Mouse (Mus musculus) urinary bladder, postnatal 36 days (tissue): ENCODE results near the gene Asic1.

Experiments
- DNase-seq, 2 experiments: peaks; one replicate each; pipeline ENCODE4 v3.0.0; 2022; ENCODE audit warnings: low spot score in 2 of 2, mixed read lengths in 1 of 2

Gene Asic1

DNA sequence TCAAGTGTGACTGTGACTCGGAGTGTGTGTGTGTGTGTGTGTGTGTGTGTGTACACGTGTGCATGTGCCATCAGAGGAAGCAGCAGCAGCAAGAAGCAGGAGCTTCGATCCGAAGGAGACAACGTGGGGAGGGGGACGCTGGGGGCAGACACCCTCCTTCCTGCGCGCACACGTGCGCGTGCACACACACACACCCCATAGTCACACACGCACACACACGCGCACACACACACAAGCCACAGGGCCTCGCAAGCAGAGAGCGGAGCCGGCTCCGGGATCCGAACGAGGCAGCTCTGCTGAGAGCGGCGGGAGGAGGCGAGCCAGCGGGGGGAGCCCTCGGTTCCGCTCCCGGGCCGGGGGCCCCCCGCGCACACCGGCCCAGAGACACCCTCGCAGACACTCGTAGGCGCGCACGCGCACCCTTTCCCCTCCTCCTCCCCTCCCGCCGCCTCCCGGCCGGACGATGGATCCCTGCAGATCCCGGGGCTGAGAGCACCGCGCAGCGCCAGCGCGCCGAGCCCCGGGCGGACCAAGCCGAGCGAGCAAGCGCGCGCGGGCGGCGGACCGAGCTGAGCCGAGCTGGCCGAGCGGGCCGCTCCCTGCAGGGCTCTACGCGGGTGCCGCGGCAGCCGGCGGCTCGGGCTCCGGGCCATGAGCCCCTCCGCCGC lies at the start of gene Asic1:
Gene Asic1 (plus strand): TSS at position 215 of the 668 bp plus-strand sequence.
- peak; percentile 46 to 69 for DNase-seq

DNA sequence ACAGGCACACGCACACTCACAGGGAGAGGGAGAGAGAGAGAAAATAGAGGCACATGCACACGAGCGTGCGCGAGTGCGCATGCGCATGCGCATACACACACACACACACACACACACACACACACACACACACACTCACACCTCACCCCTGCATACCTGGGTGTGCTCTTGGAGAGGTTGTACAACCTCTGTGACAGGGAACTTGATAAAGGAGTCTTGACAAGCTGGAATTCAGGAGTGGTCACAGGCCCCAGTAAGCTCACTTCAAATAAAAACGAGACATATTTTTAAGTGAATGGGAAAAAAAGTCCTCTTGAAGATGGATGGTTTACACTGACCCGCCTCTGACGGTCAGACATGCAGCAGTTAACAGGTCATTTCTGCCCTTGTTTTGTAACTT lies 48.1 kb upstream of the Asic1 start:
- DNase-seq: no peak

DNA sequence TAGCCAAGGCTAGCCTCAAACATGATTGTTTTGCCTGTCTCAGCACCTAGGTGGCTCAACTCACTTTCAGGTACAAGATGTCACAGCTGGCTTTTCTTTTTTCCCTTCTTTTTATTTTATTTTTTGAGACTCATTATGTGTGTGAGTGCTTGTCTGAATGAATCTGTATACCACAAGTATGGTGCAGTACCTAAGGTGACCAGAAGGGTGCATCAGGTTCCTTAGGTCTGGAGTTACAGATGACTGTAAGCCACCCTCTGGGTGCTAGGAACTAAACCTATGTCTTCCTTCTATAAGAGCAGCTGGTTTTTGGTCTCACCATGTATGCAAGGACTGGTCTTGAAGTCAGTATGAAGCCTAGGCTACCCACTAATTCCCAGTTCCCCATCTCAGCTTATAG lies 38.5 kb upstream of the Asic1 start:
- DNase-seq: no peak

DNA sequence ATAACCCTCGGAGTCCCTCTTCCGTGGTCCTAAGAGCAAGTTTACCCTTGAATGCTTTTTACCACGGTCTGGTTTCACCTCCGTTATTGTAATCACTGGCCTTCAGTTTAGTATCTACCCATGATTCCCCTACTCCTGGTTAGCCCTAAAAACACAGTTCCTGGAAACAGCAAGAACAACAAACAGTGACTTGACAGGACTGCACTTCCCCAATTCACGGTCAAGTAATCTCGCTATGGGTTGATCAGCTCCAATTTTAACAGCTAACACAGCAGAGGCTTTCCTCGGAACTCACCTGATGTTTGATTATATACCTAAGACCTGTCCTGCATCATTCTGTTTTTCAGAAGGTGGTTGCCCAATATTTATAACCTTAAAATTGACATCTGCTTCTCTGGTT lies 35.5 kb upstream of the Asic1 start:
- DNase-seq: no peak

DNA sequence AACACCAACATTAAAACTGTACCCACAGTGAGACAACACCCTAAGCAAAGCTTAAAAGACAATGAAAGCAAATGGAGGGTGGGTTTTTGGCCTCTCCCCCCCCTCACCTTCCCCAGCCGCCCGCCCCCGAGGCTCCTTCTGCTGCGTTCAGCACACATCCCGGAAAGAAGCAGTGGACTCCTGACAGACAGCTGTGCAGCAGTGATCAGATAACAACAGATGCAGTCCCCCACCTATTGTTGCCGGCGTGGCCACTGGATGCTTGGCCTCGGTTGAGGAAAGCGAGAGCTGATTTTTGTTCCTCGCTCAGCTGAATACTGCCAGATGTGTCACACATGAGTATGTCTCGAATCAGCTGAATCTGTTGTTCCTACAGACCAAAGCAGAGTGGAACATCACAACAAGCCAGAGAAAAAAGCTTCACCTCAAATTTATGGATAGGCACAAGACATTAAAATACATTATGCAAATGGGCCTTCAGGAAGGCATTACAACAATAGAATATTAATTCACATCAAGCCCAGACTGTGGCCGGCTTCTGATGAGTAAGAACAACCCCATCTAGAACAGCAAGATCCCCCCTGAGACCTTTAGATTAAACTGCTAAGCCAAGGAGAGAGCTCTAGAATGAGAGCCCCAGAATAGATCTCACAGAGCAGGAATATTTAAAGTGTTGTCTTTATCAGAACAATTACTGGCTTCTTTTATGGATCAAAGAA lies 32.6 kb upstream of the Asic1 start:
- no peak for DNase-seq

DNA sequence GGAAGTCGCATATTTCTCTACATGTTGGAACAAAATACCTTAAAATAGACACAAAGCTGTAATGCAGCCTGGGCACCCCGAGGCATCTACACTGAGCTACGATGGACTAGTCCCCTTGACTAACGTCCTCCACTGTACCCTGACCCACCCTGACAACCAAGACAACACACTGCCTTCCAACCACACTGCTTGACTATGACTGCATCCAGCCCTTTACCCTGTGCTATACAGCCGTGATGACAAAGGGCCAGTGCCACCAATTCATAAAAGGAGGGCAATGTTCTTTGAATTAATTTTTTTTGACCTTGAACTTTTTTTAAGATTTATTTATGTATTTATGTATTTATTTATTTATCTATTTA lies 32.1 kb upstream of the Asic1 start:
- no peak for DNase-seq

DNA sequence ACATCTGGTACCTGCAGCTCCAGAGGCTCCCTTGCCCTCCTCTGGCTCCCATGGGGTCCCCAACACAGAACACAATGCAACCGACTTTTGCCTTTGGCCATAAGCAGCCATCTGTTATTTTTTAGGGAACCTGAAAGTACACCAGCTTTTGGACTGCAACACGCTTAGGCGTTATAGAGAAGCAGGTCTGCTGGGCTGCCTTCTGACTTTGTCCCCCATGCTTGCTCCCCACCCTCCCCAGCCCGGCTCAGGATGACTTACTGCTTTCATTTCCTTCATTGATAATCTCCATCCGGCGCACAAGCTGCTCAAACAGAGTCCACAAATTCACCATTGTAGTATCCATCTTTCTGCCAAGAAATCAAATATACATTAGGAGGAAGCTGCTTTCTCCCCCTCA lies 27.5 kb upstream of the Asic1 start:
- DNase-seq: no peak

DNA sequence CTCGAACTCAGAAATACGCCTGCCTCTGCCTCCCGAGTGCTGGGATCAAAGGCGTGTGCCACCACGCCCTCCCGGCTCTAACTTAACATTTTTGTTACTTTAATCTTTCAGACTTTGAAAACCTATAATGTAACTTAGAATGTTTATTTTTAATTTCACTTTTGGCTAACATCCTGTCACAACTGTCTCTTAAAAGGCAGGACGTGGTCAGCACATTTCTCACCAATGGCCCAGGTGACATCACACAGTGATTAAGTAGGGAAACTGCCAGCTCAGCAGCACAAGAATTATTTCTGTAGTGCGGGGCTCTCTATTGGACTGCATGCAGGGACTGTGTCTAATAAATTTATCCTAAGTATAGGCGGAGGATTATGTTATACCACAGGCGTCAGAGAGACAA lies 26.3 kb upstream of the Asic1 start:
- DNase-seq: no peak

DNA sequence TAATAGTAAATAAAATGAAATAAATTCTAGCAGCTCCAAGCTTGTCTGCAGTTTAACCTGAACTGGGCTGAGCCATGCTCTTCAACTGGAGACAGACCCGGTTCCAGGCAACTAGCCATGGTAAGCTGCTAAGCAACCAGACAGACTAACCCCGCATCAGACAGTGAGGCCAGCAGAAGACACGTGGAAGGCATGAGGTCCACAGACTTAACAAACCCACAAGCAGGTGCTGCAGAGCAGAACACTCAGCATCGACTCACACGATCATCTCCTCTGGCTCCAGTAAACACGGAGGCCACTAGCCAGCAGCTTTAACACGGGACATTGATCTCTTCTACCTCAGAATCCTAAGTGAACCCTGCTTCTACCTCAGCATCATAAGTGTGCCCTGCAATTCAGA lies 25.4 kb upstream of the Asic1 start:
- DNase-seq: no peak

DNA sequence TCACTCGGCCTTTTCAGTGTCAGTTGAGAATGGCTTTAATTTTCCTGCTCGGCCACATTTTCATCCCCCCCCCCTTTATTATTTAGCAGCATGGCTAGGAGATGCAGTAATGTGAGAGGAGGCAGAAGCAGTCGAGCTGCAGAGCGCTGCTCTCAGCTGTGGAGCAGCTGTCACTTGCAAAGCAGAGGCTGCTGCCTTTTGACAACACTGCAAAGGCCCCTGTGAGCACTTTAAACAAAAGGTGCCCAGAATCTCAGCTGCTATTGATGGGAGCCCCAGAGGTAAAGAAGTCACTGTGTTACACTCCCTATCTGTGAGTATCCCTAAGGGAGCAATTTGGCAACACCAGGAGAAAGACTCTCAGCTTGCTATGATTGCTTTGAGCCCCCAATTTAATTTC lies 21.8 kb upstream of the Asic1 start:
- no peak for DNase-seq

DNA sequence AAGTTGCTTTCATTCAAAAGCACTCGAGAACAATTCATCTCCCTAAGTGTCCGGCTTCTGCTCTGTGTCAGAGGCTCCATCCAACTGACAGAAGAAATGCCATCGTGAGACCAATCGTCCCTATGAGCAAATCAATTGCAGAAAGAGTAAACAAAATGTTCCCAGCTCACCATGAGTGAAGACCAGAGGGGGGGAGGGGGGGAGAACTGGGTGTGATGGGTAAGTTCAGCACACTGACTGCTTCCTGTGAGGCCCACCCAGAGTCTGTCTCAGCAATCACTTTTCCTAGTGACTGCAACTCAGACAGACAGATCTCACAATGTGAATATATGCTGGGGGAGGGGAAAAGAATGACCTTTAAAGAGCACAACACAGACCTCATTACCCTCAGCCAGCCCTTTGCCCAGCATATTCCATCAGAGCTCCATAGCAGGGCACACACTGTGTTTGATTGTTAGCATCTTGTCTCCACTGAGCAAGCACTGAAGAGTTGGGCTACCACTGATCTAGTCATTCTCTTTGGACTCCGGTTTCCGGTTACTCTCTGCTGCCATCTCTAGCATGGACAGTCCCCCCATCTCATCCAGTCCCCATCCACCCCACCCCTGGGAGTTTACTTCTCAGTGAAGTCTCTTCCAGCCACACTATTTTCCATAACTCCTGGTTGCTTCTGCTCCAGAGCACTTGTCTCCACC lies 21.0 kb upstream of the Asic1 start:
- no peak for DNase-seq

DNA sequence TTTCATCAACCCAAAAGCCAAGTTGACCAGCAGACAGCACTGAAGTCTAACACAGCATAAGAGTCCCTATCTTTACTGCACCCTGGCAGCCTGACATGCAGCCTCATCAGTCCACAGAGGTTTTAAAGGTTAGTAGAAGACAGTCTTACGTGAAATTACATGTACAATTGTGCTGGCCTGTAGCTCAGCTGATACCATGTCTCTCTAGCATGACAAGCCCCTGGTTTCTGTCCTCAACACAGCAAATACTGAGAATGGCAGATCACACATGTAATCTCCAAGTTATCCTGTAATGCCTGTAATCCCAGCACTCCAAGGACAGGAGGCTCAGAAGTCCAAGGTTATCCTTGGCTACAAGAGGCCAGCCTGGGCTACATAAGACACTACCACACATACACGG lies 19.9 kb upstream of the Asic1 start:
- no peak for DNase-seq

DNA sequence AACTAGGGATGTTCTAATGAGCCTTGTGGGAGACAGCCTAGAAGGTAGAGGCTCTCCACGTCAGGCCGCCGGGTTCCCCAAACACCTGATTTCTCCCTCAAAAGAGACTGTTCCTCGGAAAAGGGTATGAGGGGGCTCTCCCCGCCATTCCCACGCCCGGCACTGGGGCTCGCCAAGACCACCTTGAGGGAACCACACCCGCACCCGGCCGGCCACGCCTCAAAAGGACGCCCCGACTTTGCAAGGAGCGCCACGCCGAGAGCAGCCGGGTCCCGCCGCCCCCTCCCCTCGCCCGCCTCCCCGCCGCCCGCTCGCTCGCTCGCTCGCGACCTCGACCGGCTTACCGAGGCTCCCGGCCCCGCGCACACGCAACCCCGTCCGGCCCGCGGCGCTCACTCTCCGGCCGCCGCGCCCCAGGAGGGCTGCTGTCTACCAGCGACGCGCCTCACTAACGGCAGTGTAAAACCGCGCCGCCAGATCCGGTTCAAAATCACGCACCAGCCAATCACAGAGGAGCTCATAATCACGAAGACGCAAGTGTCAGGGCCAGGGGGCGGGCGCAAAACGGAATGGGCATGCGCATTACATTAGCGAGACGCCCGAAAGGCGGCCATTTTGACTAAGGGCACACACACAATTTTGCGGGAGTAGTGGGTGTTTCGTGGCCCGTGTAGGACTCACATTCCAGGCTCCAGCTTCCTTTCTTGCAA lies 18.9 kb upstream of the Asic1 start, which contains the start of gene Racgap1:
Gene Racgap1 (minus strand): TSS at position 494 of the 710 bp plus-strand sequence.
- peak; percentile 95 to 97 for DNase-seq

DNA sequence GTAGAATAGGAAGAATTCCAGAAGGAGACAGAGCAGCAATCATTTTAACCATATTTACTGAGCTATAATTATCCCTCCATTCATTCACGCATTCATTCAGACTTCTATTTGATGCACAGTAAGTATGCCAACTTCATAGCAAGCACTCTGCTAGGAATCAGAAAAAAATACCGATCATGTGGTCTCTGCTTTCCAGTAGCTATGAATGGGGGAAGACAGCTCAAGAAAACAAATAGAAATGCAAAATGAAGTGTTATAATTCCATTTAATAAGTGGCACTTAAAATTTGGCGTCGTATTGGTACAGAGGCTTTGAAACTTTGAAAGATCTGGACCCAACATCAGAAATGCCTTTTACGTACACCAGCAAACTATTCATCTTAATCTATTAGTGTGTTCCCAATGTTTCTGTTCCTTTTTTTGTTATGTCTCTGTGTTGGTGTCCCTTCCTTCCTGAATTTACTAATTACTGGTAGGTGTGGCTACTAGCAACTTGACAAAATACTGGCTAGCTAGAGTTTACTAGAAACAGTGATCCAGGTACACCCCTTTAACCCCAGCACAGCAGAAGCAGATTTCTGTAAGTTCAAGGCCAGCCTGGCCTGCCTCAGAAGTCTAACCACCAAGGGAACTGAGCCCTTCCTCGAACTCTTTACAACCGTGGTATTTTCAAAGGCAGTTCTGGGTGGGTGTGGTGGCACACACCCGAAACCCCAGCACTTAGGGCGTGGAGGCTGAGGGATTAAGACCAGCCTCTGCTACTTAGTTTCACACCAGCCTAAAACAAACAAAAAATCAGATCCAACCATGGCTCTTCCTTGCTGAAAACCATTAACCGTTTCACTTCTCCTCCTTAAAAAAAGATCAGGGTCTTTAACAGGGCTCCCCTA lies 17.9 kb upstream of the Asic1 start:
- no peak for DNase-seq

DNA sequence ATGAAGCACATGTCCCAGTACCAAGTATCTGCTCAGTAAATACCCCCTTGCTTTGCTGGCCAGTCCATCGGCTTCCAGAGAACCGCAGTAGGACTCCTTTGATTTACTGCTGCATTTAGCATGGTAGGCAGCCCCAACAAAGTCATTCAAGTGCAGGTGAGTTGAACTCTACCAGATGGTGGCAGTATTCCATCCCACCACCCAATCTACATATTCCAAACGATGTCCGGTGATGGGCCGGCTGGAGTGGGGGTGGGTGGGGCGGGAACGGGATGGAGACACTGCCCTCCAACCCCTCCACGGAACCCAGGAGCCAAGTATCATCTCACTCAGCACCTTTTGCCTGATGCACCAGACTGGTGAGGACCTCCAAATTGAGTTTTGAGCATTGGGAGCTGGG lies 16.9 kb upstream of the Asic1 start:
- DNase-seq: no peak

DNA sequence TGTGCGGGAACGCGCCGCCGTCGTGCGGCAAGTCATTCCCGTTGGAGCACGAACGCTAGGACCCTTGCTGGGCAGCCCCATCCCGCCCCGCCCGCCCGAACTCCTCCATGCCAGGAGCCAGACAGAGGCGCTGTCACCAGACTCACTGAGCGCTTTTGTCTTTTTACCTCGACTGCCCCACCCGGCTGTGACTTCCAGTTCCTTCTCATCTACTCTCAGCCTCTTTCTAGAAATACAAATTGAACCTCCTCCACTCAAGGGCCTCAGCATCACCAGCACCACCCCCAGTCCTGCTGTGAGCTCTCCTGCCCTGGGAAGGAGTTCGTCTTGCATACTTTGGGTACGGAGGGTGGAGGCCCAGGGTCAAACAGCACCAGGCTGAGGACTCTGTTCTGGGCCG lies 16.3 kb upstream of the Asic1 start:
- no peak for DNase-seq

DNA sequence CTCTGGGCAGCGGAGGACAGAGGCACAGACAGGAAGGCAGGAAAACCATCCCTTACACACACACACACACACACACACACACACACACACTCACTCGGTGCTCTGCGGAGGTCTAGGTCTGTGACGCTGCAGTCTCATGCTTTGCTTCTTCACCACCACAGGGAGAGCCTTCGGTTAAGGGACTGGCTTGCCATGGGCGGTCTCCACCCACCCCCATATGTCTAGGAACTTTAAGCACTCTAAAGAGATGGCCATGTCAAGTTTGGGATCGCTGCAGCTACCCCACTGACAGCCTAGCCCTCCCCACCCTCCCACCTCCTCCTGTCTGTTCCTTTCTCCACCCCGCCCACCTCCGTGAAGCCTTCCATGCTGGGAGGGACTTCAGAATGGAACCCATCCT lies 14.2 kb upstream of the Asic1 start:
- no peak for DNase-seq

DNA sequence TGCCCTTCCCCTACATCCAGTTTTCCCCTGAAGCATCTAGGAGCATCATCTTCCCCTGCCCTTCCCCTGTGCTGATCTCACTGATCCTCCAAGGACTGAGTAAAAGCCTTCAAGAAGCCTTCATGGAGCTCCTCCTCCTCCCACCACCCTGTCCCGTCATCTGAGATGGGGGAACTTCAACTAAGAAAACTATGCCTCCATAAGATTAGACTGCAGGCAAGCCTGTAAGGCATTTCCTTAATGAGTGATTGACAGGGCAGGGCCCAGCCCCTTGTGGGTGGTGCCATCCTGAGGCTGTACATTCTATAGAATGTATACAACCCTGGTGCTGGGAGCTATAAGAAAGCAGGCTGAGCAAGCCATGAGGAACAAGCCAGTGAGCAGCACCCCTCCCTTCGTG lies 11.7 kb upstream of the Asic1 start:
- DNase-seq: no peak

DNA sequence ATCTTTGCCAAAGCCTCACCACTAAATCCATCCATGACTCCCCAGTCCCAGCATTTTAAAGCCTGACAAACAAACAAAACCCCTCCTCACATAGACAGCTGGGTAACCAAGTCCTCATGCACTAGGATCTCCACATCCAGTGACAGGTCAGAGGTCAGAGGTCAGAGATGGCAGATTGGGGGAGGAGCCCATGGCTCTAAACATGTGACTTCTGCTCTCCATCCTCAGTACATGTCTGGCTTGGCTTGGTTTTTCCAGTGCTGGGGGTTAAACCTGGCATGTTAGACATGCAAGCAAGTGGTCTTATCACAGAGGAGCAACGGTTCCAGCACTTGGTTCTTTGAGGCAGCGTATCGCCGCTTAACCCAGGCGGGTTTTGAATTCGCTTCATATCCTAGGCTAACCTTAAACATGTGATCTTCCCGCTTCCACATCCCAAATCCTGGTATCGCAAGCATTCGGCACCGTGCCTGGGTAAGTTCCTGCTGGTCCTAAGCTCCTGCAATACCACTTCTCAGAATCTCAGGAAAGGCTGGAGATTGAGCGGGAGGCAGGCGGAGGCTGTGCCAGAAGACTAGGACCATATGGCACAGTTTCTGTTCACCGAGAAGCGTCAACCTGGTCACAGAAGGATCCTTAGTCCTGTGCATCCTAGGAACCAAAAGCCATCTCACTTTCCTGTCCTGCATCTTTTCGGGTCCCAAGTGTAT lies 8.9 kb upstream of the Asic1 start:
- no peak for DNase-seq

DNA sequence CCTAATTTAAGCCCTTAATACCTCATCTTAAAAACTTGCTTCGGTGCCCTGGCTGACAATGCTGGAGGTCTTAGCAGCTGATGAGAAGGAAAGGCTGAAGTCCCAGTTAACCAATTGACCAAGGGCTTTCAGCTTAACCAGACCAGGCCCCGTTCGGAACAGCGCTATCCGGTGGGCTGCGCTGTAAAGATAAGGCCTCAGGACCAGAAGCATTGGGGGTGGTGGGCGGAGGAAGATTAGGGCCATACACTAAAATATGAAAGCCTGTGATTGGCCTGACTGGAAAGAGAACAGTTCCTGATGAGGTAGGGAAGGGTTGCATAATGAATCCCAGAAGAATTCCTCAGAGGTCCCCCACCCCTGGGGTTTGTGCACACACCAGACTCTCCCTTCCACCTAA lies 7.8 kb upstream of the Asic1 start:
- no peak for DNase-seq
